Mouse (Mus musculus) urinary bladder, postnatal 36 days (tissue): ENCODE measurements around the gene Pla2g7.

Experiments used
- DNase-seq, 2 experiments: peaks; one replicate each; pipeline ENCODE4 v3.0.0; 2022; ENCODE audit warnings: low spot score in 2 of 2, mixed read lengths in 1 of 2

Pla2g7 gene

DNA sequence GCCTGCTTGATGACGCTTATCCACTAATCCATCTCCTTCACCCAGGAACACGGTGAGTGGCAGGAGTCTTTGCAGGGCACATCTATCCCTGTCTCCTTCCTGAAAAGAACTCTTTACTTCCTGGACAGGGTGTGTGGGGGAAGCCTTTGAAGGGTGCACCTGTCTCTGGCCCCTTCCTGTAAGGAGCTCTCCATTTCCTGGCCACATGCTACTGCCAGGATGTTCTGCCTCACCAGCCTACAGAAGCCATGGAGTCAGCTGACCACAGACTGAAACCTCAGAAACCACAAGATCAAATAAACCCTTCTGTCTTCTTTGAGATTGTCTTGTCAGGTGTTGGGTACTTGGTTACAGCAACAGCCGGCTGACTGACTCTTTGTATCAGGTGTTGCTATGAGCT, 77.2 kb downstream of the Pla2g7 start:
- DNase-seq: no peak

DNA sequence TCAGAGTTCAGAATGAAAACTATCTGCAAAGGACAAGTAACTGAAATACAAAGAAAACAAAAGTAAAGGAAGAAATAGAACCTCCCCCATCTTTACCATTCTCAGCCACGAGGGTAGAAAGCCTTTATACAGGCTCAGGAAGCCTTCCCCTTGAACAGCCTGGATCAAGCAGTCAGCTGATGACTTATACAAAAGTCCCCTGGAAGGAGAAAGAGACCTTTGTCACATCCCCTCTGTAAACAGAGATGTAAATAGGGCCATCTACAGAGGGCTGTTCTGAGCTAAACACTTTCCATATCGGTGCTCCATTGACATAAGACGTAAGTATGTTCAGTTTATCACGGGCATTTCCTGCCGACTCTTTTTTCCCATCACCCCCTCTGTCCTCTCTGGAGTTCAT, 79.0 kb downstream of the Pla2g7 start:
- no peak for DNase-seq

DNA sequence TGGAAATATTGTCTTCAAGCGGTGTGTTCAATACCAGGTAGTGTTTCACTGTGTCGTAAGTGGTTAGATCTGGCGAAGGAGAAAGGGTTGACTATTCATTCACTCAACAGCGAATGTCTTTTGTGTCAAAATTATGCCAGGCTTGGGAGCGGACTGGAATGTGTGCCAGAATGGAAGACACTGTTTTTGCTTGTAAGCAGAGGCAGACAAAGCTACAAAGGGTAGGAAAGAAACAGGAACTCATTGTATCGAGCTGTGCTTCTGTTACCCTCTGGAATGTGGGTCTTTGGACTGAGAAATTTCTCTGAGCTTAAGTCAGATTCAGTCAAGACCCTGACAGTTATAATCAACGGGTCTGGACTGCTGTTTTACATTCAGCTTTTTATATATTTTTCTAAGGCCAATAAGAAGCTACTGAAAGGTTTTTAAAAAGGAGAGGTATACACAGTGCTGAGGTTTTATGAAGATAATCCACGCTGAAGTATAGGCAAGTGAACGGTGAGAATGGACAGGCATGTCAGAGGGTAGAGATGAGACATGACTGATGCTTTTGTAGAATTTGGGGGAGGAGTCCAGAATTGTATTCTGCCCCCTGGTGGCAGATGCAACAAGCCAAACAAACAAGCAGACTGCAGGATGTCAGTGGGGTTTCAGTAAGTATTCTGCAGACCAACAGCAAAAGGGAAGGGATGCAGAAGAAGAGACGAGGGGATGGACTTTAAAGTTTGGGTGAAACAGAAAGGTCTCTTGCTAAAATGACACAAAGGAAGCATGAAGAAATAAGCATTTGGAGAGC, 81.9 kb downstream of the Pla2g7 start:
- no peak for DNase-seq

DNA sequence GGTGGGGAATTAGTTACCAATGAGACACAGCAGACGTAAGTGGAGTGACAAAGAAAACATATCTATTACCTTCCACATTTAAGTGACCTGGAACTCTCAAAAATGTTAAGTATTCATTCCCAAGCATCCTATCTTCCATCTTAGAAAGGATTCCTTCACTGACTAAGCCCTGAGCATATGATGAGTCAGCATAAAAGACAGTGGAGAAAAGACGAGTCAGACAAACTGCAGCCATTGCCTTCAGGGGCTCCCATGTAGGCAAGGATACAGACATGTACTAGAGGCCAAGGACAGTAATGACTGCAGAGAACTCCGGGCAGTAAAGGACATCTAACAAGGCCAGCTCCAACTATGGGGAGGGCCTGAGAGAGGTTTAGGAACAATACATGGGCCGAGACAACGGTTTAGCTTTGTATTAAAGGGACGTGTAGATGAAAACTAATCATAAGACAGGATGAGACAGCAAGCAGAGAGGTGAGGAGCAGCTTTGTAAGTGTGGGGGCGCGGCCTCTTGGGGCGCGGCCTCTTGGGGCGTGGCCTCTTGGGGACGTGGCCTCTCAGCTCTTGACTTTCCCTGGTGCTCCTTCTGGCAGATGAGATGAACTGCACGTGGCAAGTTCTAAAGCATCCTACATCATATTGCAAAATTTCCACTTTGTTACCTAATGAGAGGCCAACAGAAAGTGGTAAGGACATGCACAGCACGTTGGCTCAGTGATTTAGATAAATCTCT, 83.6 kb downstream of the Pla2g7 start:
- no peak for DNase-seq
